Mouse (Mus musculus) neutrophil, adult 65 days (primary cell): ENCODE results near the gene Ipo9. TPM values are rescaled to one million over a fixed set of nuclear protein-coding genes. Genes with fewer than 3 reads are reported as not detected.

ENCODE experiments used
- total RNA-seq: library from RNA; stranded (reverse); gene quantifications from 2 replicates; pipeline ENCODE4 v1.2.4, GENCODE M21; 2023

Ipo9 gene
- total RNA-seq: 31.2 and 67.3 TPM in 2 replicates

DNA sequence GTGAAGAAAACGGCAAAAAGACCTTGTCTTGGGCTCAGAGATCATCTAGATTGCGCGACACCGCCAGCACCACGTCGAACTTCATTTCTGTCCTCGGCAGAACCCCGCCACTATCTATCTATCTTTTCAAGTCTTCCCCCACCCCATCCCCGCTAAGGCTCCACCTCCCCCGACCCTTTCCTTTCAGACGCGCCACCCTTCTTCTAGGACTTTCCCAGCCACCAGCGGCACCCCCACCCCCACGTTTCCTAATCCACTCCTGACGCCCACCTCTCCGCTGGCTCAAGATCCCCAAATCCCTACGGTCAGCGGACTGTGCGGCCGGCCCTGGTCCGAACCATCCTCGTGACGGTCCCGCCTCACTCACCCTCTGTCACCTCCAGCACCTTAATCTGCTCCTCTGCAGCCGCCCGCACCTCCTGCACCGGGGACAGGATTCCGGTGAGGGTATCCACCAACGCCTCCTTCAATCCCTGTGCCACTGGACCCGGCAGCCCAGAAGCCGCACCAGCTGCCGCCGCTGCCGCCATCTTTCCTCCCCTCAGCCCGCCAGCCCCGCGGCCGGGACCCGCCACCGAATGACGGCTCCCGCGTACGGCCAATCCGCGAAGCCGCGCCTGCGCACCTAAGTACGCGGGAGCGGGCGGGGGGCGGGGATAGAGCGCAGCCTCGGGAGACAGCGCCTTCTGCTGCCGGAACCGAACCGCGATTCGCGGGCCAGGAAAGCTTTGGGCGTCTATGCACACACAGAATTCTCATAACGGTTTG lies at the start of gene Ipo9:
TSS of gene Ipo9 (minus strand) at position 599 of the 768 bp plus-strand sequence.

GRCm38 (mm10) chr1:135374868-135375581 lies 55.3 kb downstream of the Ipo9 start, which contains the start of gene Shisa4:
Shisa4 (minus strand) TSS chr1:135375237.

Other genes with a start within 250 kb of the Ipo9 start
- gene Elf3, start 171.9 kb downstream of the Ipo9 start, total RNA-seq: not detected in 2 replicates
- gene Rnpep, start 146.4 kb downstream of the Ipo9 start, total RNA-seq: 136 and 152 TPM in 2 replicates
- gene Timm17a, start 116.7 kb downstream of the Ipo9 start, total RNA-seq: 21.8 and 31.5 TPM in 2 replicates
- gene Lmod1, start 105.7 kb downstream of the Ipo9 start, total RNA-seq: not detected in 2 replicates
- 0.63 TPM in 1 of 2 replicates, not detected in the other for gene Shisa4, start 55.3 kb downstream of the Ipo9 start, total RNA-seq
- gene Nav1, start 176.8 kb upstream of the Ipo9 start, total RNA-seq: 16.7 and 18.4 TPM in 2 replicates